Mouse (Mus musculus): ENCODE measurements around the gene Trim63.
A peak's percentile ranks its signal among the peaks of the same experiment; 100 is the strongest.
"Not testable (repeated sequence)": the region's sequence is repeated elsewhere in the genome, so short reads cannot be mapped to it uniquely, and the experiment has no call there.

Gene Trim63

GRCm38 (mm10) chr4:134314876-134315275 is at the start of gene Trim63:
TSS of gene Trim63 (plus strand) at chr4:134315120.
- DNase-seq = no peak

- no peak for DNase-seq
These were observed 48.9 kb upstream of the Trim63 start for GRCm38 (mm10) chr4:134265860-134266585.

- DNase-seq = peak in 1 of 2 experiments; percentile 44
These were observed 46.7 kb upstream of the Trim63 start for GRCm38 (mm10) chr4:134268102-134268655.

- not testable (repeated sequence) for DNase-seq
These were observed 45.3 kb upstream of the Trim63 start for GRCm38 (mm10) chr4:134269622-134270021.

GRCm38 (mm10) chr4:134271979-134272378 is 42.9 kb upstream of the Trim63 start:
- no peak for DNase-seq

GRCm38 (mm10) chr4:134272731-134273416 is 42.0 kb upstream of the Trim63 start:
- DNase-seq = no peak

- DNase-seq = peak in 1 of 2 experiments; percentile 36
These were observed 41.2 kb upstream of the Trim63 start for GRCm38 (mm10) chr4:134273417-134274345.

GRCm38 (mm10) chr4:134284942-134285341 is 30.0 kb upstream of the Trim63 start:
- DNase-seq = no peak

GRCm38 (mm10) chr4:134286226-134287167 is 28.4 kb upstream of the Trim63 start:
- no peak for DNase-seq

- DNase-seq = peak; percentile 98
These were observed 27.8 kb upstream of the Trim63 start for GRCm38 (mm10) chr4:134287168-134287564.

- peak; percentile 84 to 87 for DNase-seq
These were observed 27.3 kb upstream of the Trim63 start, which contains the start of gene Pdik1l for GRCm38 (mm10) chr4:134287575-134288025. TSS of gene Pdik1l (minus strand) at chr4:134287895.

- DNase-seq = no peak
These were observed 26.3 kb upstream of the Trim63 start for GRCm38 (mm10) chr4:134288397-134289256.

- DNase-seq = peak; percentile 64 to 84
These were observed 22.9 kb upstream of the Trim63 start for GRCm38 (mm10) chr4:134292067-134292466.

GRCm38 (mm10) chr4:134293061-134293691 is 21.7 kb upstream of the Trim63 start:
- no peak for DNase-seq

GRCm38 (mm10) chr4:134293692-134294163 is 21.2 kb upstream of the Trim63 start:
- no peak for DNase-seq

- not testable (repeated sequence) for DNase-seq
These were observed 18.8 kb upstream of the Trim63 start for GRCm38 (mm10) chr4:134296096-134296495.

- DNase-seq = no peak
These were observed 18.4 kb upstream of the Trim63 start for GRCm38 (mm10) chr4:134296523-134296922.

GRCm38 (mm10) chr4:134297369-134297768 is 17.6 kb upstream of the Trim63 start:
- DNase-seq = no peak

- no peak for DNase-seq
These were observed 16.1 kb upstream of the Trim63 start for GRCm38 (mm10) chr4:134298626-134299497.

Data from lung, postnatal 4 days (tissue).